Mouse (Mus musculus) limb, embryonic 12.5 days (tissue): ENCODE measurements around the gene Triml1. TPM values are rescaled to one million over a fixed set of nuclear protein-coding genes. Genes with fewer than 3 reads are reported as not detected.

Experiments
- ATAC-seq: fragments of 200-750 bp; cut with Nextera tagmentation; 2 replicates; pipeline ENCODE4 v1.8.0; 2017; ENCODE audit warnings: low read depth, moderate TSS enrichment; ENCODE audit not compliant: insufficient number of reproducible peaks, insufficient read depth, low FRiP score, low TSS enrichment
- H3K27ac ChIP-seq: fragments of 300-500 bp; sonication (generic); 2 replicates; pipeline ENCODE4 v1.5.1; 2016; ENCODE audit warnings: mild to moderate bottlenecking, moderate library complexity
- H3K27me3 ChIP-seq: fragments of 300-500 bp; sonication (generic); 2 replicates; pipeline ENCODE4 v1.6.1; 2016; ENCODE audit warnings: mild to moderate bottlenecking, moderate library complexity
- H3K36me3 ChIP-seq: fragments of 300-500 bp; sonication (generic); 2 replicates; pipeline ENCODE4 v1.6.1; 2016; ENCODE audit warnings: mild to moderate bottlenecking, moderate library complexity
- H3K4me1 ChIP-seq: fragments of 300-500 bp; sonication (generic); replicated peaks from 2 replicates; pipeline ENCODE4 v1.6.1; 2016
- H3K4me2 ChIP-seq: fragments of 300-500 bp; sonication (generic); 2 replicates; pipeline ENCODE4 v1.6.1; 2016; ENCODE audit warnings: mild to moderate bottlenecking, moderate library complexity
- H3K4me3 ChIP-seq: fragments of 300-500 bp; sonication (generic); replicated peaks from 2 replicates; pipeline ENCODE4 v1.5.1; 2016; ENCODE audit warnings: mild to moderate bottlenecking
- H3K9ac ChIP-seq: fragments of 300-500 bp; sonication (generic); replicated peaks from 2 replicates; pipeline ENCODE4 v1.6.1; 2016; ENCODE audit warnings: mild to moderate bottlenecking, moderate library complexity
- H3K9me3 ChIP-seq: fragments of 300-500 bp; sonication (generic); 2 replicates; pipeline ENCODE4 v1.6.1; 2016; ENCODE audit warnings: mild to moderate bottlenecking, moderate library complexity
- whole genome bisulfite sequencing: fragments of 180-500 bp; shearing (Covaris S2); methylation state at CpG from one replicate; pipeline ENCODE4 v1.1.7; 2016; 5-methylcytosine and 5-hydroxymethylcytosine counted together
- polyA plus RNA-seq: library from polyadenylated mRNA; unstranded; fragments of >200 nt; fragmentation: Nextera tagmentation; extraction: Ambion mirVana; gene quantifications from 2 replicates; pipeline ENCODE4 v1.2.1, GENCODE M21; 2016

The Triml1 gene
- polyA plus RNA-seq, 1 experiment from 2014 or later: not detected

GRCm38 (mm10) chr8:43111205-43111827 lies 30.0 kb downstream of the Triml1 start:
- 85% methylated on average over 4 of the region's 4 CpGs for WGBS
- Histone ChIP-seq H3K4me3 (no peak overlapping the region), H3K27me3 (no peaks in the 10 kb centered on the region), H3K9ac (no peak overlapping the region), H3K27ac (no peak overlapping the region), H3K4me2 (no peak overlapping the region), H3K9me3 (no peaks in the 10 kb centered on the region), H3K36me3 (no peaks in the 10 kb centered on the region), H3K4me1 (no peaks in the 10 kb centered on the region)
- ATAC-seq: no peak

Other genes with a start within 250 kb of the Triml1 start
- not detected in 2 replicates for gene Triml2, start 39.1 kb upstream of the Triml1 start, polyA plus RNA-seq
- 0.11 and 0.23 TPM in 2 replicates for gene Zfp42, start 165.5 kb upstream of the Triml1 start, polyA plus RNA-seq